8 mouse cellular contexts compared by ENCODE assay signal in genomic region chrX:73191934-73192333, GRCm38 (mm10). TPM values are rescaled to one million over a fixed set of nuclear protein-coding genes. Genes with fewer than 3 reads are reported as not detected.
DNase-seq lines count a peak whose midpoint lies in the region; ATAC-seq lines count a peak whose summit lies in the region.
"Not testable (repeated sequence)": the region's sequence is repeated elsewhere in the genome, so short reads cannot be mapped to it uniquely, and the experiment has no call there.

Gene Xlr3b, plus strand, starts transcription at chrX:73192207.

- DNase-seq in embryo, embryonic 11 days = peak; percentile 0
- peak; percentile 7 for DNase-seq in left cerebral cortex, postnatal 4 days
- DNase-seq in mesoderm, embryonic 11.5 days (ENCODE audit: low read depth, low spot score) = peak; percentile 8
- DNase-seq in retina, postnatal 1 day = peak; percentile 24
- DNase-seq in yolk sac, embryonic 10.5 days (ENCODE audit: low spot score) = peak; percentile 42

- intact Hi-C loops in left cerebral cortex, postnatal 4 days (cut with DNase I) = not testable (repeated sequence)

- ATAC-seq in activated CD4-positive, CD25-positive, alpha-beta regulatory T cell, adult 4 months = peak; percentile 14
- ATAC-seq in granulocyte monocyte progenitor cell, adult 5-6 weeks (replicated peaks; ENCODE audit: poor library complexity, severe bottlenecking) = peak; percentile 66
- ATAC-seq in inflammation-experienced regulatory T-cells, adult 6 months = not testable (repeated sequence)

RNA-seq across cellular contexts. Expression of gene Xlr3b, which starts in this region (rescaled TPM):
- polyA plus RNA-seq in activated CD4-positive, CD25-positive, alpha-beta regulatory T cell, adult 4 months (2017; shearing (Covaris generic)) = 10 to 100 TPM; 12.7 to 30.6 TPM
- 1.3 and 16.8 TPM in 2 replicates for total RNA-seq in granulocyte monocyte progenitor cell, adult 5-6 weeks (2014; fragmentation: Nextera tagmentation)
- total RNA-seq in granulocyte monocyte progenitor cell, adult 5-6 weeks (2017) = 7.8 and 7.9 TPM in 2 replicates
- polyA plus RNA-seq in inflammation-experienced regulatory T-cells, adult 6 months (2017; shearing (Covaris generic)) = 10 to 100 TPM in 2 of 3 experiments, under 1 TPM in 1; 0.69 to 13.8 (median 11.1) TPM
- 10 to 100 TPM in 1 of 2 experiments, 1 to 10 TPM in 1; 3.6 to 13.1 TPM for total RNA-seq in left cerebral cortex, postnatal 4 days (2021)
